Mouse (Mus musculus) intestine, postnatal 0 days (tissue): ENCODE measurements around the gene Itgb1. TPM values are rescaled to one million over a fixed set of nuclear protein-coding genes. Genes with fewer than 3 reads are reported as not detected.

Experiments
- ATAC-seq: fragments of 200-750 bp; cut with Nextera tagmentation; 2 replicates; pipeline ENCODE4 v1.8.0; 2017; ENCODE audit warnings: mild to moderate bottlenecking, moderate TSS enrichment, moderate library complexity
- H3K27ac ChIP-seq: fragments of 300-500 bp; sonication (generic); 2 replicates; pipeline ENCODE4 v1.5.1; 2014; ENCODE audit warnings: mild to moderate bottlenecking, low read depth, low read length, moderate library complexity
- H3K27me3 ChIP-seq: fragments of 300-500 bp; sonication (generic); replicated peaks from 2 replicates; pipeline ENCODE4 v1.6.1; 2014; ENCODE audit warnings: low read length, mixed read lengths; ENCODE audit not compliant: control insufficient read depth, insufficient read depth
- H3K36me3 ChIP-seq: fragments of 300-500 bp; sonication (generic); 2 replicates; pipeline ENCODE4 v1.6.1; 2014; ENCODE audit warnings: mild to moderate bottlenecking, moderate library complexity; ENCODE audit not compliant: control insufficient read depth, insufficient read depth
- H3K4me1 ChIP-seq: fragments of 300-500 bp; sonication (generic); replicated peaks from 2 replicates; pipeline ENCODE4 v1.6.1; 2014; ENCODE audit warnings: antibody characterized with exemption, low read length, mixed read lengths; ENCODE audit not compliant: control insufficient read depth, insufficient read depth
- H3K4me2 ChIP-seq: fragments of 300-500 bp; sonication (generic); replicated peaks from 2 replicates; pipeline ENCODE4 v1.6.1; 2014; ENCODE audit warnings: low read depth, mild to moderate bottlenecking, moderate library complexity
- H3K4me3 ChIP-seq: fragments of 300-500 bp; sonication (generic); 2 replicates; pipeline ENCODE4 v1.5.1; 2014; ENCODE audit warnings: low read depth, low read length
- H3K9ac ChIP-seq: fragments of 300-500 bp; sonication (generic); 2 replicates; pipeline ENCODE4 v1.6.1; 2014; ENCODE audit warnings: mild to moderate bottlenecking, low read depth, low read length
- H3K9me3 ChIP-seq: fragments of 300-500 bp; sonication (generic); 2 replicates; pipeline ENCODE4 v1.6.1; 2016; ENCODE audit warnings: mixed run types; ENCODE audit not compliant: control insufficient read depth
- CTCF ChIP-seq: sonication (generic); IDR thresholded peaks from 2 replicates; pipeline ENCODE4 v1.5.1; 2016; ENCODE audit warnings: low read depth, mild to moderate bottlenecking, control low read depth, antibody characterized with exemption, moderate library complexity
- WGBS: fragments of 180-500 bp; shearing (Covaris S2); extraction: QIAGEN DNeasy Blood & Tissue Kit; methylation state at CpG from one replicate; pipeline ENCODE4 v1.1.7; 2014; 5-methylcytosine and 5-hydroxymethylcytosine counted together
- polyA plus RNA-seq: library from polyadenylated mRNA; unstranded; fragments of >200 nt; fragmentation: Nextera tagmentation; extraction: Ambion mirVana; gene quantifications from 2 replicates; pipeline ENCODE4 v1.2.1, GENCODE M21; 2015

Itgb1 gene
- polyA plus RNA-seq, 1 experiment from 2014 or later = 188 TPM

DNA sequence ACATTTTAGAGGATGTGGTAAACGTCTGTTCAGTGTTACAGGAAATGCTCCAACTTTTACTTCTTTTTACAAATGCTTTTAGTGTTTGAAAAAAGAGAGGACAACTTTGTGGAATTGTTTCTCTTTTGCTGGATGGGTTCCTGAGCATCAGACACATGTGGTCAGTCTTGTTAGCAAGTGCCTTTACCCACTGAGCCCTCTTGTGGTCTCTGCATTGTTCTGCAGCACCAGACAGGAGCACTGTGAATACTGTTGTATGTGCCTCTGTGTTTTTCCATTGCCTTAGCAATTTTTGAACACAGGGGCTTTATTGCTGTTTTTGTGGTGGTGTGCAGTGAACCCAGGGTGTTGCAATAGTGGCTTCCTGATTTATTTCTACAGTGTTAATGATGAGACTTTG is 39.4 kb downstream of the Itgb1 start:
- WGBS = 72% methylated on average over 1 of the region's 1 CpGs
- no peak overlapping the region for H3K4me3 ChIP-seq
- H3K27ac ChIP-seq = no peak overlapping the region
- H3K4me1 ChIP-seq = no peaks in the 10 kb centered on the region
- H3K36me3 ChIP-seq = peaks cover 57% of the 10 kb centered on the region
- H3K27me3 ChIP-seq = no peaks in the 10 kb centered on the region
- H3K4me2 ChIP-seq = no peak overlapping the region
- no peak overlapping the region for H3K9ac ChIP-seq
- ATAC-seq = peak; percentile 28; the same call in 1 of the 2 replicates
- H3K9me3 ChIP-seq = no peaks in the 10 kb centered on the region
- peak; percentile 79 for TF ChIP-seq CTCF

GRCm38 (mm10) chr8:128727213-128727612 is 41.8 kb downstream of the Itgb1 start:
- peaks cover 58% of the 10 kb centered on the region for H3K36me3 ChIP-seq

GRCm38 (mm10) chr8:128732254-128732653 is 46.8 kb downstream of the Itgb1 start:
- Histone ChIP-seq H3K27me3 (no peaks in the 10 kb centered on the region), H3K36me3 (peaks cover 52% of the 10 kb centered on the region), H3K4me3 (no peak overlapping the region), H3K27ac (no peak overlapping the region), H3K9ac (no peak overlapping the region), H3K4me2 (no peak overlapping the region), H3K9me3 (no peaks in the 10 kb centered on the region), H3K4me1 (no peaks in the 10 kb centered on the region)
- no peak for ATAC-seq
- no peak for TF ChIP-seq CTCF
- 85% methylated on average over 2 of the region's 2 CpGs for WGBS

More at GRCm38 (mm10) chr8:128727213-128727612, 41.8 kb downstream of the Itgb1 start:
- Histone ChIP-seq H3K9me3 (no peaks in the 10 kb centered on the region), H3K9ac (no peak overlapping the region), H3K4me3 (no peak overlapping the region), H3K4me1 (no peaks in the 10 kb centered on the region), H3K4me2 (no peak overlapping the region), H3K27ac (no peak overlapping the region), H3K27me3 (no peaks in the 10 kb centered on the region)
- WGBS = 97% methylated on average over 1 of the region's 1 CpGs
- no peak for ATAC-seq
- TF ChIP-seq CTCF = no peak

DNA sequence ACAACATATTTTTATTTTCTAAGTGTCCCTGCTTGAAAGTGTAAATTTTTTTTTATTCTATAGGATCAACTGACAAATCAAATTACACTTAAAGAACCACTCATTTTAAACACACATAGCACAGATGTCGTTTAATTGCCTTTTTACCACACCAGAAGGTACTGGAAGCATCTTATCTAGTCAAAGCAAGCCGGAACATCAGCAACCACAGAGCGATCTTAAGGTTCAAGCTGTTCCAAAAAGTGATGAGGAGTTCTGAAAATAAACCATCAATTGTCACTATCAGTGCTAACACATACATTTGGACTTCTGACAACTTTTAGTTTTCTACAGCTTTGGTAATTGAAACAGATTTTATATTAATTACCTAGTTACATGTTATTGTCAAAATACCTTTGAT is 48.7 kb downstream of the Itgb1 start:
- no peak overlapping the region for H3K4me3 ChIP-seq
- WGBS = 94% methylated on average over 3 of the region's 3 CpGs
- H3K27me3 ChIP-seq = no peaks in the 10 kb centered on the region
- no peaks in the 10 kb centered on the region for H3K9me3 ChIP-seq
- no peak for TF ChIP-seq CTCF
- no peak overlapping the region for H3K4me2 ChIP-seq
- peaks cover 48% of the 10 kb centered on the region for H3K36me3 ChIP-seq
- ATAC-seq = no peak
- no peaks in the 10 kb centered on the region for H3K4me1 ChIP-seq
- no peak overlapping the region for H3K27ac ChIP-seq
- no peak overlapping the region for H3K9ac ChIP-seq

GRCm38 (mm10) chr8:128735692-128736091 is 50.2 kb downstream of the Itgb1 start:
- 100% methylated on average over 3 of the region's 3 CpGs for WGBS
- no peak overlapping the region for H3K9ac ChIP-seq
- TF ChIP-seq CTCF = no peak
- peaks cover 38% of the 10 kb centered on the region for H3K36me3 ChIP-seq
- no peaks in the 10 kb centered on the region for H3K4me1 ChIP-seq
- no peak overlapping the region for H3K4me2 ChIP-seq
- no peaks in the 10 kb centered on the region for H3K9me3 ChIP-seq
- no peak overlapping the region for H3K4me3 ChIP-seq
- ATAC-seq = no peak
- no peaks in the 10 kb centered on the region for H3K27me3 ChIP-seq
- no peak overlapping the region for H3K27ac ChIP-seq

Other genes with a start within 250 kb of the Itgb1 start
- not detected in 2 replicates for gene Gm3952, start 113.0 kb downstream of the Itgb1 start, polyA plus RNA-seq